Mouse (Mus musculus): ENCODE measurements around the gene Srl.

DNA sequence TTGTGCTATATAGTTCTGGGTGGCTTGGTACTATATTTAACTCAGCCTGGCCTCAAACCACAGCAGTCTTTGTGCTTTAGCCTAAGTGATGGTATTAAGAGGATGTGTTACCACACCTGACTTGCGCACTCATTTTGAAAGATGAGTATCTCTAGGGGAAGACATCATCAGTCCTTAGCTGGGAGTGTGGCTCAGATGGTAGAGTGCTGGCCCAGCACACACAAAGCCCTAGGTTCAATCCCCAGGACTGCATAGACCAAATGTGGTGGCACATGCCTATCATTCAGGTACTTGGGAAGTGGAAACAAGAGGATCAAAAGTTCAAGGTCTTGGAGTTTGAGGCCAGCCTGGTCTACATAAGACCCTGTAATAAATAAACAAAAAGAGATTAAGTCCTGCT lies 38.1 kb downstream of the Srl start:
- TF ChIP-seq CTCF (IDR thresholded peaks at IDR 0.05; ENCODE audit: low read depth) (no peak), EP300 (IDR thresholded peaks at IDR 0.05; ENCODE audit: low read depth) (no peak)

Data from heart, postnatal 0 days (tissue).